Mouse (Mus musculus) splenic B cell, adult 2 months (primary cell): ENCODE results near the gene Krt5.
"Not testable (repeated sequence)": the region's sequence is repeated elsewhere in the genome, so short reads cannot be mapped to it uniquely, and the experiment has no call there.

Experiments
- DNase-seq: peaks from one replicate; pipeline ENCODE4 v3.0.0-alpha.2; 2011; ENCODE audit warnings: low read depth, low spot score
- H3K27me3 ChIP-seq: 2 replicates; pipeline ENCODE4 v1.6.1; 2012; ENCODE audit warnings: mild to moderate bottlenecking, low read length, moderate library complexity, mixed read lengths; ENCODE audit not compliant: control insufficient read depth, poor library complexity, insufficient read depth, severe bottlenecking
- H3K36me3 ChIP-seq: 2 replicates; pipeline ENCODE4 v1.6.1; 2012; ENCODE audit warnings: mild to moderate bottlenecking, low read length, moderate library complexity, mixed read lengths; ENCODE audit not compliant: control insufficient read depth, poor library complexity, insufficient read depth, severe bottlenecking

The Krt5 gene

DNA sequence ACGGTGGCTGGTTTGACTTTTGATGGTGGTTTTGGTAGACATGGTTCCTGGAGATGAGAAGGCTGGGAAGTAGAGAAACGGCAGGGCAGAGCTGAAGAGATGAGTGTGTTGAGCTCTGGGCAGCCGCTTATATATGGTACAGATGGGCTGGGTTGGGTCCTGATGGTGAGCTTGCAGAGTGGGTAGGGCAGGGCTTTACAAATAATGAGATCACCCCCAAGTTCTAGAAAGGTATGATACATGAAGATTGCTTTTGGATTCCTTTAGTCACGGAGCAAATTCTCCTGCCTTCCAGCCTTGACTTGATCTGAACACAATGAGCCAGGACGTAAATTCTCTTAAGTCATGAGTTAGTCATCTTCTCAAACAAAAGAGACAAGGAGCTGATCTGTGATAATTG is 18.5 kb downstream of the Krt5 start, which contains the start of gene Krt6a:
Gene Krt6a, minus strand, starts transcription at position 101 of the 400 bp plus-strand sequence.
- DNase-seq = no peak
- H3K36me3 ChIP-seq = no peaks in the 10 kb centered on the region
- no peaks in the 10 kb centered on the region for H3K27me3 ChIP-seq

DNA sequence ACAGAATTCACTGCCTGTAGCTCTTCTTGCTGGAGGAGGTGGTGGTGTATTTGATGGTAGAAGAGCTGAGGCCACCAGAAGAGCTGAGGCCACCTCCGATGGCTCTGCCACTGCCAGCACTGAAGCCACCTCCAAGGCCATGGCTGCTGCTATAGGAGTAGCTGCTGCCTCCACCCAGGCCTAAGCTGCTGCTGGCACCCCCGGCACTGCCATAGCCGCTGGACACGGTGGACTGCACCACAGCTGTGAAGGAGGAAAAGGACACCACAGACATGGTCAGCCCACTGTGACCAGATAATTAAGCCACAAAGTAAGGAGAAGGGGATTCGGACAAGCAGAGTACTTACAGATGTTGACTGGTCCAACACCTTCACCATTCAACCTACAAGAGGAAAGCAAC is 22.2 kb downstream of the Krt5 start:
- H3K36me3 ChIP-seq, DNase-seq, H3K27me3 ChIP-seq: not testable (repeated sequence)

GRCm38 (mm10) chr15:101688161-101688560 is 24.5 kb downstream of the Krt5 start:
- no peaks in the 10 kb centered on the region for H3K36me3 ChIP-seq
- no peak for DNase-seq

GRCm38 (mm10) chr15:101680187-101680586 is 32.5 kb downstream of the Krt5 start, which contains the start of gene Krt6b:
Krt6b (minus strand) TSS chr15:101680287.
- Histone ChIP-seq H3K36me3 (no peaks in the 10 kb centered on the region), H3K27me3 (no peaks in the 10 kb centered on the region)
- no peak for DNase-seq

More at GRCm38 (mm10) chr15:101688161-101688560, 24.5 kb downstream of the Krt5 start:
- H3K27me3 ChIP-seq = no peaks in the 10 kb centered on the region

GRCm38 (mm10) chr15:101675978-101676377 is 36.7 kb downstream of the Krt5 start:
- DNase-seq = no peak
- no peaks in the 10 kb centered on the region for H3K27me3 ChIP-seq
- H3K36me3 ChIP-seq = no peaks in the 10 kb centered on the region
